Mouse (Mus musculus) limb, embryonic 11.5 days (tissue): ENCODE data around the gene Tmod1. TPM values are rescaled to one million over a fixed set of nuclear protein-coding genes. Genes with fewer than 3 reads are reported as not detected.

Source experiments
- ATAC-seq: fragments of 200-750 bp; cut with Nextera tagmentation; 2 replicates; pipeline ENCODE4 v1.8.0; 2017; ENCODE audit warnings: low read depth; ENCODE audit not compliant: insufficient number of reproducible peaks, low FRiP score, low TSS enrichment
- DNase-seq: peaks from one replicate; pipeline ENCODE4 v3.0.0-alpha.2; 2015; ENCODE audit warnings: low spot score
- H3K27ac ChIP-seq: fragments of 300-500 bp; sonication (generic); replicated peaks from 2 replicates; pipeline ENCODE4 v1.5.1; 2014; ENCODE audit warnings: low read depth, mild to moderate bottlenecking, low read length
- H3K27me3 ChIP-seq: fragments of 300-500 bp; sonication (generic); 2 replicates; pipeline ENCODE4 v1.6.1; 2014; ENCODE audit warnings: mild to moderate bottlenecking, low read length, mixed read lengths; ENCODE audit not compliant: control insufficient read depth, insufficient read depth
- H3K36me3 ChIP-seq: fragments of 300-500 bp; sonication (generic); 2 replicates; pipeline ENCODE4 v1.6.1; 2014; ENCODE audit warnings: mild to moderate bottlenecking, low read length, moderate library complexity, mixed read lengths; ENCODE audit not compliant: control insufficient read depth, insufficient read depth
- H3K4me1 ChIP-seq: fragments of 300-500 bp; sonication (generic); 2 replicates; pipeline ENCODE4 v1.6.1; 2014; ENCODE audit warnings: low read length, mixed read lengths; ENCODE audit not compliant: control insufficient read depth, insufficient read depth
- H3K4me2 ChIP-seq: fragments of 300-500 bp; sonication (generic); 2 replicates; pipeline ENCODE4 v1.6.1; 2014; ENCODE audit warnings: low read depth, mild to moderate bottlenecking, moderate library complexity; ENCODE audit not compliant: severe bottlenecking
- H3K4me3 ChIP-seq: fragments of 300-500 bp; sonication (generic); 2 replicates; pipeline ENCODE4 v1.5.1; 2014; ENCODE audit warnings: low read depth, low read length
- H3K9ac ChIP-seq: fragments of 300-500 bp; sonication (generic); 2 replicates; pipeline ENCODE4 v1.6.1; 2014; ENCODE audit warnings: mild to moderate bottlenecking, low read length
- H3K9me3 ChIP-seq: fragments of 300-500 bp; sonication (generic); 2 replicates; pipeline ENCODE4 v1.6.1; 2016; ENCODE audit warnings: low read length; ENCODE audit not compliant: control insufficient read depth
- WGBS: fragments of 180-500 bp; shearing (Covaris S2); extraction: QIAGEN DNeasy Blood & Tissue Kit; methylation state at CpG from one replicate; pipeline ENCODE4 v1.1.7; 2014; 5-methylcytosine and 5-hydroxymethylcytosine counted together
- polyA plus RNA-seq: library from polyadenylated mRNA; unstranded; fragments of >200 nt; fragmentation: Nextera tagmentation; extraction: Ambion mirVana; gene quantifications from 2 replicates; pipeline ENCODE4 v1.2.1, GENCODE M21; 2014

The Tmod1 gene
- polyA plus RNA-seq, 1 experiment from 2014 or later: 2.1 TPM

DNA sequence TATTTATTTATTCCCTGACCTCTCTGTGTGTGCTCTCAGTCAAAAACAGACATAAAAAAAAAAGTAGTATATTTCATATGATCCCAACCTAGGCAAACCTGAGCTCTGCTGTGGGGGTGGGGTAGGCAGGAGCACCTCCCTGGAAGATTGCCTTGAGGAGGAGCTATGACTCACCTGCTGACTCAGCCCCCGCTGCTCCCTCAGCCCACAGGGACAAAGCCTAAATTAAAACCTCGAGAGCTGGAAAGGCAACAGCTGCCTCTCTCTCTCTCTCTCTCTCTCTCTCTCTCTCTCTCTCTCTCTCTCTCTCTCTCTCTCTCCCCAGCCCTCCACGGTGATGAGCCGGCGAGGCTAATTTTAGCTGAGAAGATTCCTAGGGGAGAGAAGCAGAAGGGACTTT lies 49.1 kb downstream of the Tmod1 start:
- no peak for DNase-seq
- no peak overlapping the region for H3K27ac ChIP-seq
- no peak overlapping the region for H3K9ac ChIP-seq
- H3K4me2 ChIP-seq: no peak overlapping the region
- no peaks in the 10 kb centered on the region for H3K4me1 ChIP-seq
- no peaks in the 10 kb centered on the region for H3K36me3 ChIP-seq
- no peak overlapping the region for H3K4me3 ChIP-seq
- ATAC-seq: no peak
- no peaks in the 10 kb centered on the region for H3K27me3 ChIP-seq
- WGBS: 51% methylated on average over 5 of the region's 5 CpGs
- H3K9me3 ChIP-seq: no peaks in the 10 kb centered on the region

DNA sequence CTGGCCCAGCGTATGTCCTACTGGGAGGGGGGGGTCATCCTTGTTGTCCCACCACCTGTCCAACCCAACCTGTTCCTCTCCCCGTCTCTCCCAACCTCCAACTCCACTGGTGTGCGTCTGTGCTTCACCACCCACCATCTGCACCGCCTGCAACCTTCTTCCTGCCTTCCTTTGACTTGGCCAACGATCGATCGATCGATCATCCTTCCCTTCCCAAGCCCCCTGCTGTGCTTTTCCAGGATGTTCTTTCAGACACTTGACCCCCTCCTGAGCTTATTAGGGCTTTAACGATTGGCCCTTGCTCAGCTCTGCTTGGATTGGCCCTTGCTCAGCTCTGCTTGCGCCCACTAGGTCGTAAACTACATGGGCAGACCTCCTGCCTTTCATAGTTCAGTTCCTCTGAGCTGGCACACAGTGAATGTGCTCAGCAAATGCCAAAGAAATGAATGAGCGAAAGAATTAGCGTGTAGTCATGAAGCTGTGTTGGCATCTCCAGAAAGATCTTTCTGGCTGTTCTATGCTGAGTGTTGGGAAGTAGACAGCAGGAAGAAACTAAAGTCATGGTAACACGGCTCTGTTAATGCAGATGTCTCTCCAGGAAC lies 50.9 kb downstream of the Tmod1 start:
- H3K9me3 ChIP-seq: no peaks in the 10 kb centered on the region
- H3K27ac ChIP-seq: no peak overlapping the region
- H3K4me2 ChIP-seq: no peak overlapping the region
- no peak overlapping the region for H3K4me3 ChIP-seq
- ATAC-seq (no peak), DNase-seq (no peak)
- no peaks in the 10 kb centered on the region for H3K4me1 ChIP-seq
- H3K9ac ChIP-seq: no peak overlapping the region
- WGBS: 82% methylated on average over 14 of the region's 14 CpGs
- H3K36me3 ChIP-seq: no peaks in the 10 kb centered on the region
- H3K27me3 ChIP-seq: no peaks in the 10 kb centered on the region

DNA sequence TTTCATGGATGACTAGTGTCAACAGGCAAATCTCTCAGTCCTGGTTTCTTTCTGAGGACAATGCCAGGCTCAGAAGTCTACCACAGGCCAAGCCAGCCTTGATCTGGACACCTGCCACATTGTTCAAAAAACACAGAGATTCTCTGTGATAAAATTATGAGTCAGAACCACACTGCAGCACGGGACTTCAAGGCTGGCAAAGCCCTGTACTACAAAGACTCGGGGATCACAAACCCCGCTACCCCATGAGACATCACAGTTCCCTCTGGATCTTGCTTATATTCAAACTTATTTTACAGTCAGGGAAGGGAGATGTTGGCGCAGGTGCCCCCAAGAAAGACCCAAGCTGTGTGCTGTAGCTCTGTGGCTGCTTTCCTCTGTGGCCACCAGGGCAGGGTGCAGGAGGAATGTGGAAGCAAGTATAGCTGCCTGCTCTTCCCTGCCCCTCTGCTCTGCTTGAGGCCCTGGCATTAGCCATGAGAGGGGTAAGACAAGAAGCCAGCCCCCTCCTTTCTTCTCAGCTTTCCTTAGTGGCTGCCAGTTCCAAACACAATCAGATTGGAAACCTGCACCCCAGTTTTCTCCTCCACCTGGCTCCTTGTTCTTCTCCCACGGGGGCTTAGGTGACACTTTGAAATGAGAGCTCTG lies 53.8 kb downstream of the Tmod1 start:
- Histone ChIP-seq H3K9me3 (no peaks in the 10 kb centered on the region), H3K4me3 (no peak overlapping the region), H3K4me1 (no peaks in the 10 kb centered on the region), H3K4me2 (no peak overlapping the region), H3K36me3 (no peaks in the 10 kb centered on the region), H3K27ac (no peak overlapping the region), H3K9ac (no peak overlapping the region), H3K27me3 (no peaks in the 10 kb centered on the region)
- 88% methylated on average over 5 of the region's 5 CpGs for WGBS
- ATAC-seq: no peak
- no peak for DNase-seq

DNA sequence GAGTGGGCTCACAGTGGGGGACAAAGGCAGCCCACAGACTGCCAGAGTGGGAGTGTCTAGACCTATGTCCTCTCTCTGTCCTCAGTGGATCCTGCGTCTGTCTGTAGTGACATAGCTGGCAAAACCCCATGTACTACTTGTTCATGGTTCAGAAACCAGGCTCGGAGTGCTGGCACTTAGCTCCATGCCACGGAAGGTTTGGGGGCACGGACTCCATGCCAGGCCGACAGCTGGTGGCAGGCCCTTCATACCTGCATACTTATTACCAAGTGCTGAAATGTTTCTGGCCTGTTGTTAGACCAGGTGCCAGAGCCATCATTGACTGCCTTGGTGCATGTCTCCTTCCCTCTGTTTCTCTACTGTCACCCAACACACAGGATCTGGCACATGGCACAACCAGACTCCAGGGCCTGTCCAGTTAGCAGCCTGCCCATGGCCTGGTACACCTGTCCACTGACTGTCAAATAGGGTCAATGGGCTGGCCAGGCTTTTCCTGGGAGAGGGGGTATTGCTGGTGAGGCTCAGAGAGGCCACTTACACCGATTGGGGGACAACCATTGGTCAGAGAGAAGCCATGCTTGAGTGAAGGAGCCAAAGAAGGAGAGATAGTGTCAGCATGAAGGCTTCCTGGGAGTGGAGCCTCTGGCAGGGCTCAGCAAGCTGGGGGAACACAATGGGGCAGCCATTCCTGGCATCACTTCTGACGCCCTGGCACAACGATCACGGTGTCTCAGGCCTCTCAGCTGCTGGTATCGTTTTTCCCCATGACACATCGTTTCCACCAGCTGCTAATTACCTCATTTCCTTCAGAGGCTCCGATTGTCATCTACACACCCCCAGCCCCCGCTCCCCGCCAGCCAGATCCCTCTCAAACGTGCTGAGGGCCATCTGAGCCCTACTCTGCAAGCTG lies 56.4 kb downstream of the Tmod1 start:
- DNase-seq: no peak
- 71% methylated on average over 15 of the region's 15 CpGs for WGBS

DNA sequence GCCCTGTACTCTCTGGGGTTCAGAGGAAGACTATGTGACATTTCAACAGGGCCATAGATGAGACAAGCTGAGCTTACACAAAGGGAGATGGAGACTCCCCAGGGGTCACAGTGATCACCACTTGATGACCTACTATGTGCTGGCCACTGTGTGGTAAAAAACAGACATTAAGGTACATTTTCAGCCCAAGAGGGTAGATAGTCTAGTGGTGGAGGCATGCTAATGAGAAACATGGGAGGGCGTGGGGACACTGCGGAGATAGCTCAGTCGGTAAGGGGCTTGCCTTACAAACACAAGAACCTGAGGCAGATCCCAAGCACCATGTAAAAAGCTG lies 57.1 kb downstream of the Tmod1 start:
- 90% methylated on average over 3 of the region's 3 CpGs for WGBS
- Histone ChIP-seq H3K27ac (no peak overlapping the region), H3K4me2 (no peak overlapping the region), H3K9me3 (no peaks in the 10 kb centered on the region), H3K4me1 (0 out of 2 replicates have a peak, but pooled peaks cover under 1% of the 10 kb centered on the region), H3K9ac (no peak overlapping the region), H3K36me3 (no peaks in the 10 kb centered on the region), H3K4me3 (no peak overlapping the region), H3K27me3 (no peaks in the 10 kb centered on the region)
- DNase-seq: no peak
- no peak for ATAC-seq

More for the DNA sequence above, 56.4 kb downstream of the Tmod1 start:
- ATAC-seq: no peak
- Histone ChIP-seq H3K9me3 (no peaks in the 10 kb centered on the region), H3K36me3 (no peaks in the 10 kb centered on the region), H3K4me1 (no peaks in the 10 kb centered on the region), H3K4me3 (no peak overlapping the region), H3K27me3 (no peaks in the 10 kb centered on the region), H3K27ac (no peak overlapping the region), H3K9ac (no peak overlapping the region), H3K4me2 (no peak overlapping the region)

DNA sequence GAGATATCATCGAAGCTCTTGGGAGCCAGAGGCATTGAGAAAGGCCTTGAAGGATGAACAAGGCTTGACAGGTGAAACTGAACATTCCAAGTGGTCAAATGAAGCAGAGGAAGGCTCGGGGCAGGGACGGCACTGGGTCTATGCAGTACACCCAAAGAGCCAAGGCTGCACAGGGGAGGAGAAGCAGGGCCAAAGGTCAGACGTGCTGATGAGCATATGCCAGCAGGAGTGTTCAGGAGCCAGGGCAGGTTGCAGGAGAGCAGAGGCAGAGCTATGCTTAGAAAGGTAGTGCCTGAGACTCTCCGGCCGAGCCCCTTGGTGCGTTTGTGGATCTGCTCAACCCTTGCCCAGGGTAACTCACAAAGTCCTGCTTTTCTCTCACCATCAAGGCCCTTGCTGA lies 57.8 kb downstream of the Tmod1 start:
- Histone ChIP-seq H3K4me3 (no peak overlapping the region), H3K27me3 (no peaks in the 10 kb centered on the region), H3K9me3 (no peaks in the 10 kb centered on the region), H3K9ac (no peak overlapping the region), H3K4me2 (no peak overlapping the region), H3K27ac (no peak overlapping the region), H3K4me1 (peaks cover 6% of the 10 kb centered on the region; the same call in 1 of the 2 replicates), H3K36me3 (no peaks in the 10 kb centered on the region)
- DNase-seq: no peak
- ATAC-seq: no peak
- 89% methylated on average over 7 of the region's 7 CpGs for WGBS

DNA sequence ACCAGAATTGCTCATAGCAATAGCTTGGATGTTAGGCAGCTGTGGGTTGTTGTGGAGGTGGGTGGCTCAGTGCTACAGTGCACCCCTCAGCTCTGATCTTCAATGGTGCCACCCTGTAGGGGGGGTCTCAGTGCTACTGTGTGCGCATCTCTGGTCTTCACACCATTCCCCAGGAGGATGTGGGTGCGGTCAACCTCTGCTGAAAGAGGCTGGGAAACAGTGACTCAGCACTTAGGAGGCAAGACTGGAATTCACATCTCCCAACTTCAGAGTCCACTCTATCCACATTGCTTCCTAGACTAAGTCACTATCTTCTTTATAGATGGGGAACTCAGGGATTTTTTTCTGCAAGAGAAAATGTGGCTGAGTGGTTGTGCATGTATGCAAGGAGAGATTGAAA lies 58.9 kb downstream of the Tmod1 start:
- WGBS: 85% methylated on average over 2 of the region's 2 CpGs
- ATAC-seq (no peak), DNase-seq (no peak)
- Histone ChIP-seq H3K4me1 (peaks cover 6% of the 10 kb centered on the region; the same call in 1 of the 2 replicates), H3K4me3 (no peak overlapping the region), H3K36me3 (no peaks in the 10 kb centered on the region), H3K27ac (no peak overlapping the region), H3K9me3 (no peaks in the 10 kb centered on the region), H3K27me3 (no peaks in the 10 kb centered on the region), H3K4me2 (no peak overlapping the region), H3K9ac (no peak overlapping the region)

DNA sequence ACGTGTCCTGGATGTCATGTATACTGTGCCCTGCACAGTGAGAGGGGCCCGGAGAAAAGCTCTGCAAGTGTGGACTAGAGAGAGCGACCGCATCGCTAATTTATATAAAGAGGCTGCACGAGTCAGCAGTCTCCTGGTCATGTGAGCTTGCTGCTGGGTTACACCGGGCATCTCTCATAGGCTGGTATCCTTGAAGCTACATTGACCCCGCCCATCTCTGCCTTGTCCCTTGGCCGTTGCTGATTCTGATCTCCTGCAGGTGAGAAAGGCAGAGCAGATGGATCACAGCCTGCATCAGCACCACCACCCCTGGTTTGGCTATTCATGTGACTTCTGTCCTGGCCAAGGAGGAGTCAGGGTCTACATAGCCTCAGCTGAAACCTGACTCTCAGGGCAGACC lies 60.4 kb downstream of the Tmod1 start:
- no peak overlapping the region for H3K4me2 ChIP-seq
- DNase-seq (no peak), ATAC-seq (no peak)
- no peaks in the 10 kb centered on the region for H3K27me3 ChIP-seq
- no peak overlapping the region for H3K4me3 ChIP-seq
- no peaks in the 10 kb centered on the region for H3K36me3 ChIP-seq
- H3K4me1 ChIP-seq: peaks cover 6% of the 10 kb centered on the region; the same call in 1 of the 2 replicates
- no peaks in the 10 kb centered on the region for H3K9me3 ChIP-seq
- H3K27ac ChIP-seq: no peak overlapping the region
- 79% methylated on average over 9 of the region's 9 CpGs for WGBS
- no peak overlapping the region for H3K9ac ChIP-seq
